Mouse (Mus musculus): ENCODE measurements at regions not wholly inside any gene's neighbourhood (a gene's known extent, or its start where the extent isn't known, plus 50 kb on each side); places are given as distances from the start of the nearest gene placed in this dataset.

DNA sequence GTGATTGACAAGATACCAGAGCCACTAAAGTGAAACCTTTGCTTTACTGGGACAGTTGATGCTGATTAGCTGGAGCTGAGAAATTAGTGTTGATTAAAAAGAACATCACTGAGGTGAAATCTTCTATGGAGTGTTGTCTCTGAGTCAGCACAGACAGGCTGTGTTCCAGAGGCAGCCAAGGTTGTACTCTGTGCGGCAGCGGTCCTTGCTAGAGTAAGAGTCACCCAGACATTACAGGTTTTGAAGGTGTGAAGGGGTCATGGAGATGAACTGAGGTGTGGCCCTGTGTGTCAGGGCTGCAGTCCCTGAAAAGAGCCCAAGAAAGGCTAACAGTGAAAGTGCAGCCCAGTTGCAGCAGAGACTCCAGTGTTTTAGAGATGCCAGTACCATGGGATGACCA is 59.1 kb upstream of the Ywhaq start:
- Histone ChIP-seq H3K4me3 (ENCODE audit: insufficient read depth, low read depth, low read length) (no peak overlapping the region), H3K79me2 (ENCODE audit: control insufficient read depth, insufficient read depth, low read length) (no peaks in the 10 kb centered on the region), H3K4me1 (ENCODE audit: control insufficient read depth, insufficient read depth, low read length) (no peaks in the 10 kb centered on the region), H3K9ac (ENCODE audit: low read depth, low read length) (no peak overlapping the region), H3K27me3 (ENCODE audit: control insufficient read depth, insufficient read depth, low read length) (no peaks in the 10 kb centered on the region), H3K36me3 (ENCODE audit: control insufficient read depth, insufficient read depth, low read length) (no peaks in the 10 kb centered on the region), H3K27ac (replicated peaks; ENCODE audit: insufficient read depth, low read depth, low read length) (no peak overlapping the region)
- no peak for DNase-seq (ENCODE audit: extremely low read depth, low read depth, low spot score)
- WGBS: 98% methylated on average over 2 of the region's 2 CpGs
- no peak for TF ChIP-seq CTCF (IDR thresholded peaks at IDR 0.05; ENCODE audit: low read depth, low read length)
- no peak for TF ChIP-seq POLR2A (IDR thresholded peaks at IDR 0.05; ENCODE audit: extremely low read depth, insufficient read depth, low read length)

DNA sequence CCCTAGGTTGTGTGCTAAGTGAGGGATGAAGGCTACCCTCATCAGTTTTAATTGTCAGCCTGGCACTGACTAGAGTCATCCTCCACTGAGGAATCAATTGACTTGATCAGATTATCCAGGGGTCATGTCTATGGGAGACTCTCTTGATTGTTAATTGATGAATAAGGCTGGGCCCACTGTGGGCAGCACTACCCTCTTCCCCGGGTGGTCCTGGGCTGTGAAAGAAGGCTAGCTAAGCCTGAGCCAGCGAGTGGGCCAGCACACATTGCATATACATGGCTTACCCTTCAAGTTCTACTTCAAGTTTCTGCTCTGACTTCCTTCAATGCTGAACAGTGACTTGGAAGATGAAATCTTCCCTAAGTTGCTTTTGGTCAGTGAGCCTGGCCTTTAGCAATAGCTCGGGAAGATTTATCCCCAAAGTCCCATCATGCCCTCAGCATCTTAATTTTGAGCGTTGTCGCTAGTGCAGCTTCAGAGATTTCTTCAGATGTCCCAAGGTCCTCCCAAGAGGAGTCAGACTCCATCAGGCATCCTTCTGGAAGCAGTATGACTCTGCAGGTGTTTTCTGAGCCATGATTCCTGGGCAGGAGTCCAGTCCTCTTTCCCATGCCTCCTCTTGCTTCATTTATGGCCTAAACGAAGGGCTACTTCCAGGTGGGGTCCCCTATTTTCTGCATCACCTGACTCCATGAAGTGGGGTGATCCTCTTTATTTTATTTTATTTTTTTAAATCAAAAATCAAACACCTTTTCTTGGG is 55.7 kb upstream of the Ywhaq start:
- TF ChIP-seq POLR2A (IDR thresholded peaks at IDR 0.05; ENCODE audit: extremely low read depth, insufficient read depth, low read length): no peak
- TF ChIP-seq CTCF (IDR thresholded peaks at IDR 0.05; ENCODE audit: low read depth, low read length): no peak
- no peak overlapping the region for H3K4me3 ChIP-seq (ENCODE audit: insufficient read depth, low read depth, low read length)
- H3K27me3 ChIP-seq (ENCODE audit: control insufficient read depth, insufficient read depth, low read length): no peaks in the 10 kb centered on the region
- H3K4me1 ChIP-seq (ENCODE audit: control insufficient read depth, insufficient read depth, low read length): no peaks in the 10 kb centered on the region
- no peaks in the 10 kb centered on the region for H3K79me2 ChIP-seq (ENCODE audit: control insufficient read depth, insufficient read depth, low read length)
- 88% methylated on average over 6 of the region's 6 CpGs for WGBS
- no peak overlapping the region for H3K9ac ChIP-seq (ENCODE audit: low read depth, low read length)
- H3K27ac ChIP-seq (replicated peaks; ENCODE audit: insufficient read depth, low read depth, low read length): no peak overlapping the region
- H3K36me3 ChIP-seq (ENCODE audit: control insufficient read depth, insufficient read depth, low read length): no peaks in the 10 kb centered on the region
- no peak for DNase-seq (ENCODE audit: extremely low read depth, low read depth, low spot score)

DNA sequence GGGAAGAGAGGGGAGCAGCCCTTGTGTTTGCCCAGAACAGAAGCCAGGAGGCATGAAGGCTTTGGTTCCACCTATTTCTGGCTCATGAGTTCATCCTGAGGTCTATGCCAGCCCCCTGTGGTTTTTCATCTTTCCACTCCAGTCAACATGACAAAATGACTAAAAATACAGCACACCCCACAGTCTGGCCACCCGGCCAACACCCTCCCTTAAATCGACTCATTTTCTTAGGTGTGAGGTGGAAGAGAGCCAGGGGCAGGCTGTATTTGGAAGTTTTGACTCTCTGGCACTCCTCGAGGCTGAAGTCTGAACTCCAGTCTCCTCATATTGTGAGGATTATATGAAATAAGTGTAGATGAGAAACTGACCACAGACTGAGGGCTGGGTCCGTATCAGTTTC is 55.0 kb upstream of the Ywhaq start:
- no peak for DNase-seq (ENCODE audit: extremely low read depth, low read depth, low spot score)
- H3K4me1 ChIP-seq (ENCODE audit: control insufficient read depth, insufficient read depth, low read length): no peaks in the 10 kb centered on the region
- no peaks in the 10 kb centered on the region for H3K79me2 ChIP-seq (ENCODE audit: control insufficient read depth, insufficient read depth, low read length)
- H3K36me3 ChIP-seq (ENCODE audit: control insufficient read depth, insufficient read depth, low read length): no peaks in the 10 kb centered on the region
- H3K4me3 ChIP-seq (ENCODE audit: insufficient read depth, low read depth, low read length): no peak overlapping the region
- H3K27me3 ChIP-seq (ENCODE audit: control insufficient read depth, insufficient read depth, low read length): no peaks in the 10 kb centered on the region
- 63% methylated on average over 4 of the region's 4 CpGs for WGBS
- no peak overlapping the region for H3K27ac ChIP-seq (replicated peaks; ENCODE audit: insufficient read depth, low read depth, low read length)
- H3K9ac ChIP-seq (ENCODE audit: low read depth, low read length): no peak overlapping the region
- TF ChIP-seq POLR2A (IDR thresholded peaks at IDR 0.05; ENCODE audit: extremely low read depth, insufficient read depth, low read length) (no peak), CTCF (IDR thresholded peaks at IDR 0.05; ENCODE audit: low read depth, low read length) (no peak)

DNA sequence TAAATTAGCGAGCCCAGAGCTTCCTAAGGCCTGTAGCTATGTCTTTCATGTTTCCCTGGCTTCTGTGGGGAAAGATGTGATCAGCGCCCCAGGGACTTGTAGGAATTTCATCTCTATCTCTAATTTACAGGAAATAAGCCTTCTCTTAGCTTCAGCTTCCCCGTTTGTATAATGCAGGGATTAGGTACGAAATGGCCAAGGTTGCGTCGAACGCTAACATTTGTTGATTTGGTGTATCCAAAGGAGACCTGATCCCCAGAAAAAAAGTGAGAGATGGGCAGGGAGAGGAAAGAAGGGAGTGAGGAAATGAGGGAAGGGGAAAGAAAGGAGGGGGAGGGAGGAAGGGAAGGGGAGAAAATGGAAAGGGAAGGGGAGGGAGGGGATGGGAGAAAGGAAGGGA is 54.5 kb upstream of the Ywhaq start:
- Histone ChIP-seq H3K36me3 (ENCODE audit: control insufficient read depth, insufficient read depth, low read length) (no peaks in the 10 kb centered on the region), H3K27ac (replicated peaks; ENCODE audit: insufficient read depth, low read depth, low read length) (no peak overlapping the region), H3K9ac (ENCODE audit: low read depth, low read length) (no peak overlapping the region), H3K27me3 (ENCODE audit: control insufficient read depth, insufficient read depth, low read length) (no peaks in the 10 kb centered on the region), H3K4me1 (ENCODE audit: control insufficient read depth, insufficient read depth, low read length) (no peaks in the 10 kb centered on the region), H3K79me2 (ENCODE audit: control insufficient read depth, insufficient read depth, low read length) (no peaks in the 10 kb centered on the region), H3K4me3 (ENCODE audit: insufficient read depth, low read depth, low read length) (no peak overlapping the region)
- WGBS: 92% methylated on average over 7 of the region's 7 CpGs
- DNase-seq (ENCODE audit: extremely low read depth, low read depth, low spot score): no peak
- no peak for TF ChIP-seq POLR2A (IDR thresholded peaks at IDR 0.05; ENCODE audit: extremely low read depth, insufficient read depth, low read length)
- TF ChIP-seq CTCF (IDR thresholded peaks at IDR 0.05; ENCODE audit: low read depth, low read length): no peak

DNA sequence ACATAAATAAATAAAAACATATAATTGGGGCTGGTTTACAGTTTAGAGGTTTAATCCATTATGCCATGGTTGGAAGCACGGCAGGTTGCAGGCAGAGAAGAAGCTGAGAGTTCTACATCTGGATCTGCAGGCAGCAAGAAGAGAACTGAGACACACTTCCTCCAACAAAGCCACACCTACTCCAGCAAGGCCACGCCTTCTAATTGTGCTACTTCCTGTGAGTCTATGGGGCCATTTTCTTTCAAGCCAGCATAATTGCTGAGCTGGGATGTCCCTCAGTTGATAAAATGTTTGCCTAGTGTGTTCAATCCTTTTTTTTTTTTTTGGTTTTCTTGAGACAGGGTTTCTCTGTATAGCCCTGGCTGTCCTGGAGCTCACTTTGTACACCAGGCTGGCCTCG is 52.8 kb upstream of the Ywhaq start:
- TF ChIP-seq CTCF (IDR thresholded peaks at IDR 0.05; ENCODE audit: low read depth, low read length) (no peak), POLR2A (IDR thresholded peaks at IDR 0.05; ENCODE audit: extremely low read depth, insufficient read depth, low read length) (no peak)
- 96% methylated on average over 3 of the region's 3 CpGs for WGBS
- no peaks in the 10 kb centered on the region for H3K79me2 ChIP-seq (ENCODE audit: control insufficient read depth, insufficient read depth, low read length)

More for the DNA sequence above, 52.8 kb upstream of the Ywhaq start:
- no peak for DNase-seq (ENCODE audit: extremely low read depth, low read depth, low spot score)
- H3K27me3 ChIP-seq (ENCODE audit: control insufficient read depth, insufficient read depth, low read length): no peaks in the 10 kb centered on the region
- no peaks in the 10 kb centered on the region for H3K4me1 ChIP-seq (ENCODE audit: control insufficient read depth, insufficient read depth, low read length)
- H3K36me3 ChIP-seq (ENCODE audit: control insufficient read depth, insufficient read depth, low read length): no peaks in the 10 kb centered on the region
- H3K27ac ChIP-seq (replicated peaks; ENCODE audit: insufficient read depth, low read depth, low read length): no peak overlapping the region
- H3K4me3 ChIP-seq (ENCODE audit: insufficient read depth, low read depth, low read length): no peak overlapping the region
- no peak overlapping the region for H3K9ac ChIP-seq (ENCODE audit: low read depth, low read length)
